Mouse (Mus musculus) gastrocnemius, postnatal 4 days (tissue): Measurements from ENCODE around the gene Lingo3. TPM values are rescaled to one million over a fixed set of nuclear protein-coding genes. Genes with fewer than 3 reads are reported as not detected.

Source experiments
- DNase-seq, 2 experiments: peaks; one replicate each; pipeline ENCODE4 v3.0.0; 2021 to 2022; ENCODE audit warnings: low spot score in 2 of 2, mixed read lengths in 2 of 2
- total RNA-seq, 2 experiments: library from RNA; stranded (reverse); gene quantifications; 2 replicates each; pipeline ENCODE4 v1.2.3; 2021

The Lingo3 gene
- total RNA-seq, 2 experiments from 2014 or later = 21.5 to 22.1 TPM

DNA sequence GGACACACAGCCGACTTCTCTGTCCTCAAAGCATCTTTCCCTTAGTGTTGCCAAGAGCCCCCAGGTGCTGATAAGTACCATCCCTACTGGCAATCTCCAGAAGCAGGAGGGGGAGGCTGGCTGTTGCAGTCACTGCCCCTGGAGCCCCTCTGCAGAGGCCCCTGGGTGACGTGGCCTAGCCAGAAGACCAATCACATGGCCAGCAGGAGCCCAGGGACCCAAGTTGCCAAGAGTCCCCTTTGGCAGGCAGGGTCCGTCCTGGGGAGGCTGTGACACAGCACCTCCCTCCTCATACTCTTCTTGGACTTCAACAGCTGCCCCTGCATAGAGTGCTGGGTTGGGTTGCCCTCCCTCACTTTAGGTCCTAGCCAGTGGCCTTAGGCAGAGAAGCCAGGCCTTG lies 40.8 kb downstream of the Lingo3 start:
- no peak for DNase-seq

DNA sequence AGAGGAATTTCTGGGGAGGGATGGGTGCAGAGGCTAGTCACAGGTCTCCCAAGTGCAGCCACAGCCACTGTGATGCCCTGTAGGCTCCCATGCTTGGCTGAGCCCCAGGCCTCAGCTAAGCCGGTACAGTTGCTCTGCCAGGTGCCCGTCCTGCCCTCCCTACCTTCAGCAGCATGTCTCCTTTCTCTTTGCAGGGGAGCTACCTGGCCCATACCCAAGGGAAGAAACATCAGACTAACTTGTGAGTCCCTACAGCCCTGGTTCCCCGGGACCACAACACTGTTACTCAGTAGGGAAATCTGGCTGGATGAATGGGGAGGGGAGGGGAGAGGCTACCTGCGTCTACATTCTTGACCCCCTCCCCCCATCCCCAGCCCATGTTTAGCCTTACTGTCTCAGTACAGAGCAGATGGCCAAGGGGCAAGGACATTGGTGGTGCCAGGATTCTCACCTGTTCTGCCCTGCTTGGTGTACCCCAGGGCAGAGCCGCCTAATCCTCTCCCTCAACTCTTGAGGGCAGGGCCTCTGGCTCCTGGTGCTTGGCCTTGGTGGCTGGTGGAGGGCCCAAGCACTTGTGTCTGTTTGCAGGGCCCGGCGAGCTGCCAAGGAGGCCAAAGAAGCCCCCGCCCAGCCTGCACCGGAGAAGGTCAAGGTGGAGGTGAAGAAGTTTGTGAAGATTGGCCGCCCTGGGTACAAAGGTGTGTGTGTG lies 41.5 kb downstream of the Lingo3 start:
- no peak for DNase-seq

DNA sequence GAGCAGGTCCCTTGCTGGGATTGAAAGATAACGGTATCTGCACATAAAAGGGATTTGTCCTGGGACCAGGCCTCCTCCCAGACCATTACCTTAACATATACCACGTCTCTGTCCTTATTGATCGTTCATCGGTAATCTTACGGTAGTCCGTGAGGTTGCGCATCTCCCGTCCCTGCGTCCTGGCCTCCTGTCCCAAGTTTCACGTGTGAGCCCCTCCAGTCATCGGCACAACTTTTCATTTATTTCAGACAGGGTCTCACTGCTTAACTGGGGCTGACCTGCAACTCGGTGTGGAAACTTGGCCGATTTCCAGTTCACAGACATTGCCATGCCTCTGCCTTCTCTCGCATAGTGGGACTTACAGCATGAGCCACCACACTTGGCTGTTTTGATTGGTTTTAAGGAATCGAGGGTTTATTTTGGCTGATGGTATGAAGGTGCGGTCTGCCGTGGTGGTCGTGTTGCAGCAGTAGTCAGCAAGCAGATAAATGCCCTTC lies 44.7 kb downstream of the Lingo3 start:
- no peak for DNase-seq

- DNase-seq = peak; percentile 91 to 95
Measured at GRCm38 (mm10) chr10:80798150-80799006, 45.5 kb downstream of the Lingo3 start, which contains the start of the genes Sf3a2 and Plekhj1. Sf3a2 (plus strand) TSS chr10:80798198. Plekhj1 (minus strand) TSS chr10:80798626.

- DNase-seq = no peak
Measured at GRCm38 (mm10) chr10:80797186-80798149, 46.4 kb downstream of the Lingo3 start.

DNA sequence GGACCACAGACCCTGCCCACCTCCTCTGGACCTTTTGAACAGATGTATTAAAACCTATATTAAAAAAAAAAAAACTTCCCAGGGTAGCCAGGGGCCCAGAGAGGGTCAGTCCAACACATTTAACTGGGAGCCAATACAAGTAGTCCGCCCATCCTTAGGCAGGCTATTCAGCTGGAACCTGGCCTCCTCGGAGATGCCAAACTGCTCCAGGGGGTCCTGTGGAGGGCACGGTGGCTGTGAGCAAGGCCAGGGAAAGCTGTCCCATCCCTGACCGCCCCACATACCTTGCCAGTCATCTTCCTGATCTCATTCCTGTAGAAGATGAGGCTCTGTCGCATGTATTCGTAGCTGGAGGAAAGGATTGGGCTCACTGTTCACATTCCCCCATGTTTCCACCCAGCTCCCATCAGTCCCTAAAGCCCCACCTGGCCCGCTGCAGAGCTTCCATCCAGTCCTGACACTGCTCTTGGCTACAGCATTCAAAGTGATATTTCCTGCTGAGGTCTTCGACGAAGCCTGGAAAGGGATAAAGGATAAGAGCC lies 47.5 kb downstream of the Lingo3 start:
- DNase-seq = no peak

- no peak for DNase-seq
Measured at GRCm38 (mm10) chr10:80794750-80795149, 49.1 kb downstream of the Lingo3 start.

DNA sequence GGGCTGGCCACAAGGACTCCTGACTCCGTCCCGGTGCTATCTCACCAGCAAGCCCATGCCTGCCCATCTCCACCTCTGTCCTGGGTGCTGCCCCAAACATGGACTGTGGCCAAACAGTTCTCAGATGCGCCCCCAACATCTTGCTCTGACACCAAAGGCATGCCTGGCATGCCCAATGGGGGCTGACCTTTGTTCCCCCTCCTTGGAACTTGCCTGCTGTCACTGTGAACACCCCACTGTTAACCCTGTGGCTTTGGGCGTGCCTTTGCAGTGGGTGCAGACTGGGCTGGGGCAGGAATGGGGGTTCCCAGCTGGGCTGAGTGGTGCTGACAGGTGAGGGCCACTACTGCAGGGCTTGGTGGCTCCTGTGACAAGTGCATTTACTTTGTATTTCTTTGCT lies 50.0 kb downstream of the Lingo3 start:
- no peak for DNase-seq

DNA sequence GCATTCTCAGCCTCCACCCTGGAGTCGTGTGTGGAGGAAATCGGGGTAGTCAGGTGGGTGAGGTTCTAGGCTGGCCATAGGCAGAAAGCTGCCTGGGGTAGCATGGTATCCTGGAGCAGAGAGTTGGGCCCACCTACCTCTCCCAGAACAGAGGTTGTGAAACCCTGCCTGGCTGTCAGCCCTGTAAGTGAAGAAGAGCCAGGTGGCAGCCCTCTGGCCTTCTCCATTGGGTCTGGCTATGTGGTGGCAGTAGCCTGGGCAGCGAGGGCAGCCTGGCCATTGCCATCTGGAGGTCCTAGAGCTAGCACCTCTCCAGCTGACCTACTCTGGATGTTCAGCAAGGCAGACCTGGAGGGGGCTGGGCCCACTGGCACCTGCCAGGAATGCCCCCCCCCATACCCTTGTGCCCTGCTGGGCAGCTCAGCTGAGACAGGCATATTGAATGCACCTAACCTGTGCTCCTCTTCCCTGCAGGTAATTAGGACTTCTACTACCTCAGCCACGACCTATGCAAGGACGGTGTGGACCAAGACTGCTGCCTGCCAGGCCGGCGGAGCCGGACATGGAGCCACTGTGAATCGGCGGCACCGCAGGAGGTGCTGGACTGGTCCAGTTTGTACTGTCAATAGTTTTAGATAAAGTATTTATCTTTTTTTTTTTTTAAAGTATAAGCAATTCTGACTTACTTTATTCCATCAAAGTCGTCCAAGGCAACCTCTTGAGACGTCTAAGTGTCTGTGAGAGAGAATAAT lies 50.6 kb downstream of the Lingo3 start:
- DNase-seq = no peak

GRCm38 (mm10) chr10:80792175-80793032 lies 51.4 kb downstream of the Lingo3 start:
- DNase-seq = no peak

- no peak for DNase-seq
Measured at GRCm38 (mm10) chr10:80791476-80792174, 52.2 kb downstream of the Lingo3 start.

- DNase-seq = no peak
Measured at GRCm38 (mm10) chr10:80790761-80791404, 53.0 kb downstream of the Lingo3 start.

DNA sequence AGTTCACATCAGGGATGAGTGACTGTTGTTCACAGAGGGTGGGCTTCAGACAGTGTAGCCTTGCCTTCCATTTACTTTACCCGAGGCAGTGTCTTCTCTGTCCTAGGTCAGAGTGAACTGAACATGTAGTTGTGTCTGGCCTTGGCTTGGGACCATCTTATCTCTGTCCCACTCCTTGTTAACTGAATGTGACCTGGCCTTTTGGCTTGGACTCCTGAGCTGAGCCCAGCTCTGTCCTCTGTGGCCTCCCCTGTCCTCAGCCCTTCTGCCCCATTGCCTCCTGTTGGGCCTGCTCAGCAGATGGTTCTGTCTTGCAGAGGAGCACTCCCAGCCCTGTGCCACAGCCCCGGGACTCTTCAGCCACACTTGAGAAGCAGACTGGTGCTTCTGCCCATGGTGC lies 56.3 kb downstream of the Lingo3 start:
- DNase-seq = no peak

DNA sequence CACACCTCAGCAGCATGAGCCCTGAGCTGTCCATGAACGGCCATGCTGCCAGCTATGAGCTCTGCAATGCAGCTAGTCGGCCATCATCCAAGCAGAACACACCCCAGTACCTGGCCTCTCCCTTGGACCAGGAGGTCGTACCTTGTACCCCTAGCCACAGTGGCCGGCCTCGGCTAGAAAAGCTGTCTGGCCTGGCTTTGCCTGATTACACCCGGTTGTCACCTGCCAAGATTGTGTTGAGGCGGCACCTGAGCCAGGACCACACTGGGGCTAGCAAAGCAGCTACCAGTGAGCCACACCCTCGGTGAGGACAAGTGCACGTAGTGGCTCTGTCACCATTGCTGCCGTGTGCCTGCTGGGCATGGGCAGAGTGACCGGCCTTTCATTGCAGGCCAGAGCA lies 57.9 kb downstream of the Lingo3 start:
- DNase-seq = no peak

- DNase-seq = no peak
Measured at GRCm38 (mm10) chr10:80784871-80785270, 59.0 kb downstream of the Lingo3 start.

GRCm38 (mm10) chr10:80784302-80784701 lies 59.5 kb downstream of the Lingo3 start:
- no peak for DNase-seq
